In the genomic region with DNA sequence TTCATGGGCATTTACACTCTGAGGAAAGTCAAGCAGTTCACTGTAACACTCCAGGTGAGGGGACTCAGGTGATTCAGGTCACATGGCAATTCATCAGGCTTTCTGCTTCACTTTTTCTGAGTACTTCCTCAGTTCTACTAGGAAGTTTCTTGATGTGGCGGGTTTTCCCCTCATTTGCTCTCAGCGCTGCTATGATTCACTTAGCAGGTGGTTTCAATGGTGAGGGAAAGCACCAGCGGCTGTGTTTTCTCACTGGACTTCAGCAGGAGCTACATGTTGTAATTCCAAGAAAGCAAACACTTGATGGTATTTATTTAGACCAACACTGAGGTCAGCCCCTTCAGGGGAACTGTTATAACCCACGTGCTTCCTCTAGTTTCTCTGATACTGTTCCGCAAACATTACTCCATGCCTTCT, we compare ENCODE assay signal across 18 mouse cellular contexts.
A peak's percentile ranks its signal among the peaks of the same experiment; 100 is the strongest.
DNase-seq lines count a peak whose midpoint lies in the region; ATAC-seq and TF ChIP-seq lines count a peak whose summit lies in the region.
"Had no signal": no experiment of that assay in that cellular context is flagged by ENCODE, and none has a peak within 500 bp of the region (broad histone marks: within the 10 kb centered on the region; RNA-seq: fewer than 3 reads in every experiment).

No protein-coding gene starts in this region.

- DNase-seq in kidney, postnatal 0 days (ENCODE audit: low spot score): peak; percentile 36
- peak; percentile 32 for DNase-seq in lung, adult 2 months
- peak; percentile 78 for DNase-seq in lung, postnatal 36 days
- DNase-seq in retina, embryonic 14.5 days (ENCODE audit: low spot score): no peak
- DNase-seq in frontal cortex, postnatal 14 days (ENCODE audit: low spot score in 2 of 2): no peak
- DNase-seq: adrenal gland, postnatal 14 days; cerebellum, adult 9-11 months; gastrocnemius, postnatal 10 days; kidney, adult 18-20 months; left cerebral cortex, postnatal 4 days had no signal

- 56% methylated on average over 5 of the region's 5 CpGs for WGBS in kidney, postnatal 0 days
- WGBS in kidney, embryonic 14.5 days: 69% methylated on average over 5 of the region's 5 CpGs
- WGBS in lung, adult 2 months: 43% methylated on average over 5 of the region's 5 CpGs
- 89% methylated on average over 5 of the region's 5 CpGs for WGBS in forebrain, embryonic 13.5 days

- no peaks in the 10 kb centered on the region for H3K36me3 ChIP-seq in kidney, postnatal 0 days (ENCODE audit: insufficient read depth, low read length)
- no peaks in the 10 kb centered on the region for H3K36me3 ChIP-seq in kidney, embryonic 14.5 days (ENCODE audit: control insufficient read depth, insufficient read depth, low read length)
- H3K36me3 ChIP-seq in forebrain, embryonic 13.5 days (ENCODE audit: poor library complexity, severe bottlenecking): no peaks in the 10 kb centered on the region
- H3K36me3 ChIP-seq: embryonic facial prominence, embryonic 15.5 days; forebrain, embryonic 10.5 days; hindbrain, embryonic 13.5 days; midbrain, embryonic 13.5 days had no signal

- H3K27me3 ChIP-seq in kidney, postnatal 0 days (ENCODE audit: insufficient read depth, low read length): no peaks in the 10 kb centered on the region
- no peaks in the 10 kb centered on the region for H3K27me3 ChIP-seq in kidney, embryonic 14.5 days (ENCODE audit: control insufficient read depth, insufficient read depth, low read length)
- H3K27me3 ChIP-seq in forebrain, embryonic 13.5 days: no peaks in the 10 kb centered on the region
- H3K27me3 ChIP-seq: embryonic facial prominence, embryonic 15.5 days; hindbrain, embryonic 13.5 days; midbrain, embryonic 13.5 days had no signal

- no peak overlapping the region for H3K4me3 ChIP-seq in kidney, postnatal 0 days (replicated peaks; ENCODE audit: low read depth, low read length)
- H3K4me3 ChIP-seq in kidney, embryonic 14.5 days (ENCODE audit: low read length): no peak overlapping the region
- no peak overlapping the region for H3K4me3 ChIP-seq in lung, adult 2 months (replicated peaks; ENCODE audit: extremely low read depth, low read depth, low read length)
- H3K4me3 ChIP-seq in forebrain, embryonic 13.5 days: no peak overlapping the region
- H3K4me3 ChIP-seq: embryonic facial prominence, embryonic 15.5 days; forebrain, embryonic 10.5 days; hindbrain, embryonic 13.5 days; midbrain, embryonic 13.5 days; myocyte had no signal

- H3K27ac ChIP-seq in kidney, postnatal 0 days: no peak overlapping the region
- no peak overlapping the region for H3K27ac ChIP-seq in kidney, embryonic 14.5 days (ENCODE audit: low read depth, low read length)
- no peak overlapping the region for H3K27ac ChIP-seq in forebrain, embryonic 13.5 days
- H3K27ac ChIP-seq: embryonic facial prominence, embryonic 15.5 days; forebrain, embryonic 10.5 days; hindbrain, embryonic 13.5 days; midbrain, embryonic 13.5 days had no signal

- H3K4me1 ChIP-seq in kidney, postnatal 0 days (replicated peaks; ENCODE audit: insufficient read depth, low read length): no peaks in the 10 kb centered on the region
- no peaks in the 10 kb centered on the region for H3K4me1 ChIP-seq in kidney, embryonic 14.5 days (ENCODE audit: control insufficient read depth, insufficient read depth, low read length)
- no peaks in the 10 kb centered on the region for H3K4me1 ChIP-seq in lung, adult 2 months (ENCODE audit: control insufficient read depth, insufficient read depth, low read length)
- H3K4me1 ChIP-seq in forebrain, embryonic 13.5 days: no peaks in the 10 kb centered on the region
- H3K4me1 ChIP-seq: embryonic facial prominence, embryonic 15.5 days; forebrain, embryonic 10.5 days; hindbrain, embryonic 13.5 days; midbrain, embryonic 13.5 days had no signal

- H3K9ac ChIP-seq in kidney, postnatal 0 days (ENCODE audit: low read depth, low read length): no peak overlapping the region
- no peak overlapping the region for H3K9ac ChIP-seq in kidney, embryonic 14.5 days (ENCODE audit: low read depth, low read length)
- H3K9ac ChIP-seq in forebrain, embryonic 13.5 days: no peak overlapping the region
- H3K9ac ChIP-seq: embryonic facial prominence, embryonic 15.5 days; hindbrain, embryonic 13.5 days; midbrain, embryonic 13.5 days had no signal

- H3K9me3 ChIP-seq in kidney, postnatal 0 days (replicated peaks; ENCODE audit: low read length): no peaks in the 10 kb centered on the region
- H3K9me3 ChIP-seq in kidney, embryonic 14.5 days (ENCODE audit: control insufficient read depth, low read length): no peaks in the 10 kb centered on the region
- H3K9me3 ChIP-seq in forebrain, embryonic 13.5 days (replicated peaks): no peaks in the 10 kb centered on the region
- H3K9me3 ChIP-seq: embryonic facial prominence, embryonic 15.5 days; forebrain, embryonic 10.5 days; hindbrain, embryonic 13.5 days; midbrain, embryonic 13.5 days had no signal

- ATAC-seq in kidney, postnatal 0 days (replicated peaks; ENCODE audit: low FRiP score, low read depth): no peak
- ATAC-seq in kidney, embryonic 14.5 days (ENCODE audit: low FRiP score, low TSS enrichment): no peak
- ATAC-seq in forebrain, embryonic 13.5 days: no peak
- ATAC-seq: midbrain, embryonic 13.5 days had no signal

- no peak for TF ChIP-seq POLR2A in lung, adult 2 months (IDR thresholded peaks at IDR 0.05; ENCODE audit: borderline replicate concordance, extremely low read depth, low read depth, low read length)

- H3K4me2 ChIP-seq in kidney, postnatal 0 days (ENCODE audit: low read length): no peak overlapping the region
- H3K4me2 ChIP-seq in kidney, embryonic 14.5 days (replicated peaks; ENCODE audit: low read depth, low read length): no peak overlapping the region
- no peak overlapping the region for H3K4me2 ChIP-seq in forebrain, embryonic 13.5 days
- H3K4me2 ChIP-seq: embryonic facial prominence, embryonic 15.5 days; hindbrain, embryonic 13.5 days; liver, embryonic 11.5 days; midbrain, embryonic 13.5 days had no signal

- TF ChIP-seq CTCF in kidney, postnatal 0 days (IDR thresholded peaks at IDR 0.05; ENCODE audit: low read depth): no peak
- TF ChIP-seq CTCF in lung, adult 2 months (IDR thresholded peaks at IDR 0.05; ENCODE audit: insufficient read depth, low read length): no peak

Comparison
In these comparisons a context has a peak if more than half of its experiments do, and no peak if none do; other contexts are left out.
1. DNase-seq: peak in kidney, postnatal 0 days (single experiment), lung, adult 2 months (single experiment) and lung, postnatal 36 days (single experiment); none in retina, embryonic 14.5 days (single experiment) and frontal cortex, postnatal 14 days (0 of 2).